Mouse (Mus musculus): ENCODE measurements around the gene Sdf4. TPM values are rescaled to one million over a fixed set of nuclear protein-coding genes. Genes with fewer than 3 reads are reported as not detected.

Sdf4 gene
- 76.6 and 90.7 TPM in 2 replicates for polyA plus RNA-seq (2012; rRNA removed)

DNA sequence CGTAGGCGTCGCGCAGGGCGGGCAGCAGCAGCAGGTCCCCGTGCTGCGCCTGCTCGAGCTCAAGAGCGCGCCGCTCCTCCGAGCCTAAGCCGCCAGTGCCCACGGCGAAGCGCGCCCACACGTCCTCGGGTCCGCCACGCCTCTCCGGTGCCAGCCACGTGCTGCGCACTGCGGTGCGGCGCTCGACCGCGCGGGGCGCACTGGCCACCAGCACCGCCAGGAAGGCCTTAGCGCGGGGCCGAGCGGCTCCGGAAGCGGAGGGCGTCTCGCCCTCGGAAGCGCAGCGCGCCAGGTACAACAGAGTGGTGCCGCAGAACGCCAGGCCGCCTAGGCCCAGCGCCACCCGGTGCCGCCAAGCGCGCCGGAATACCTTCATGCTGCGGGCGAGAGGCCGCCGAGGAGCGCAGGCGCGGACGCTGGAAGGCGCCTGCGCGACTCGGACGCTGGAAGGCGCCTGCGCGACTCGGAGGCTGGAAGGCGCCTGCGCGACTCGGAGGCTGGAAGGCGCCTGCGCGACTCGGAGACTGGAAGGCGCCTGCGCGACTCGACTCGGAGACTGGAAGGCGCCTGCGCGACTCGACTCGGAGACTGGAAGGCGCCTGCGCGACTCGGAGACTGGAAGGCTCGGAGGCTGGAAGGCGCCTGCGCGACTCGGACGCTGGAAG is at the start of gene Sdf4, which contains the start of gene B3galt6:
Gene Sdf4 (plus strand): TSS at position 632 of the 665 bp plus-strand sequence.
Gene B3galt6 (minus strand): TSS at position 409 of the 665 bp plus-strand sequence.

DNA sequence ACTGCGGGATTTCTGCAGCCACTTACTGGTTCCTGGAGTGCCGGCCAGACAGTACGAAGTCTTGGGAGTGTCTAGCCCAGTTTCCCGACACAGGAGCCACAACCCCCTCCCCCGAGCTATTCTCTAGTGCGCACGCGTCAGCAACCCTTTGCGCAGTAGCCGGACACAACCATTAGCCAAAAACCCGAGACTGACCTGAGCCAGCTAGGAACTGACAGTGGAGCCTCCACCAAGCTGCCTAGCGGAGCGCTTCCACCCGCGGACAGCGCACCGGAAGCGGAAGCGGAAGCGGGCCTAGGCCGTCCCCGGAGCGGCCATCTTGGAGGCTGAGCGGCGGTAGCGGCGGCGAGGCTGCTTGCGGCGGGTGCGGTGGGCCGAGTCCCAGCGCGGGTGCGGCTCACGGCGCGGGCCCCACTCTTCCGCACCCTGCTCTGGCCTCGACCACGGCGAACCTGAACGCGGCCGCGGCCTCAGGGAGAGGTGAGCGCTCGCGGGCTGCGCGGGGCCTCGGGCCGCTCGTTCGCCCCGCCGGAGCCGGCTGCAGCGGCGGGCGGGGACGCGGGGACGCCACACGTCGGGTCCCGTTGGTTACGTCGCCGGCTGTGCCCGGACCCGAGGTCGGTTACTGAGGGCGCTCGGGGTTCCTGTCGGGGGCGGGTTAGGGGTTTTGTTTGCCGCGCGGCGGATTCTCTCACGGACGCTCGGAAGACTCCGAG is 49.0 kb upstream of the Sdf4 start, which contains the start of gene Ube2j2:
Gene Ube2j2 (plus strand): TSS at position 298 of the 716 bp plus-strand sequence.

GRCm38 (mm10) chr4:155962167-155962971 is 30.3 kb upstream of the Sdf4 start, which contains the start of gene C1qtnf12:
C1qtnf12 (plus strand) TSS chr4:155962318.

DNA sequence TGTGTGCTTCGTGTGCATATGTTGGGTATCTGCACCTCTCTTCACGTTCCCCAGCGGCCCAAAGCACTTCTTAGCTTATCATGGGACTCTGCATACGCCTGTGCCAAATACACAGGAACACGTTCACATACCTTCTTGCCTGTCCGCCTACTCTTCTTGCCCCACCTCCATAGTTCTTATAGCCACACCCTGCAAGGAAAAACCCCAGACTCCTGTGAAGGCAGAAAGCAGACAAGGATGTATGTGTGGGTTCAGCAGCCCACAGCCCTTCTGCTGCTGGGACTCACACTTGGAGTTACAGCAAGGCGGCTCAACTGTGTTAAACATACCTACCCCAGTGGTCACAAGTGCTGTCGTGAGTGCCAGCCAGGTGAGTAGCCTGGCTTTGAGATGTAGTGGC is 21.0 kb downstream of the Sdf4 start, which contains the start of gene Tnfrsf4:
Gene Tnfrsf4 (plus strand): TSS at position 207 of the 400 bp plus-strand sequence.

GRCm38 (mm10) chr4:156026013-156026412 is 33.3 kb downstream of the Sdf4 start, which contains the start of gene Tnfrsf18:
Tnfrsf18 (plus strand) TSS chr4:156026164.

DNA sequence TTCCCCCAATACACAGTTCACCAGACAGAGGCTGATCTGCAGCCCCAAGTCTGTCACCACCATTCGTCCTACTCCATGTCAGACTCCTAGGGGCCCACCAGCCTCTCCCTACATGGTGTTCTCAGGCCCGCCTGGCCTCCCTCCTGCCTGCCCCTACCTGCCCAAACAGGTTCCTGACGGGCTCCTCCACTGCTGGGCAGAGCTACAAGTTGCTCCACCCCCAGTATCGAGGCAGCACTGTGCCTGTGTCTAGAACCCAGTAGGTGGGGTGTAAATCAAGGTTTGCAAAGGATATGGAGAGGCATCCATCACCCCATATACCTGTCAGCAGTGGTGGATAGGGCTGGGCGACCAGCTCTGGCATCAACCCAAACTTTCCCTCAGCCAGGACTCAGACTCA is 66.6 kb downstream of the Sdf4 start, which contains the start of gene Ttll10:
Gene Ttll10 (minus strand): TSS at position 154 of the 400 bp plus-strand sequence.

Other genes starting within 250 kb of the Sdf4 start
- gene Atad3a, start 231.8 kb upstream of the Sdf4 start, polyA plus RNA-seq (2012; rRNA removed) = 89.8 and 102 TPM in 2 replicates
- 6.9 and 7.5 TPM in 2 replicates for gene Vwa1, start 218.2 kb upstream of the Sdf4 start, polyA plus RNA-seq (2012; rRNA removed)
- gene Tmem88b, start 207.0 kb upstream of the Sdf4 start, polyA plus RNA-seq (2012; rRNA removed) = 0.50 and 0.83 TPM in 2 replicates
- gene Ankrd65, start 202.4 kb upstream of the Sdf4 start, polyA plus RNA-seq (2012; rRNA removed) = not detected in 2 replicates
- 69.9 and 120 TPM in 2 replicates for gene Mrpl20, start 190.0 kb upstream of the Sdf4 start, polyA plus RNA-seq (2012; rRNA removed)
- gene Ccnl2, start 180.4 kb upstream of the Sdf4 start, polyA plus RNA-seq (2012; rRNA removed) = 225 and 230 TPM in 2 replicates
- 126 and 135 TPM in 2 replicates for gene Aurkaip1, start 161.6 kb upstream of the Sdf4 start, polyA plus RNA-seq (2012; rRNA removed)
- gene Mxra8, start 153.2 kb upstream of the Sdf4 start, polyA plus RNA-seq (2012; rRNA removed) = 53.6 and 63.9 TPM in 2 replicates
- gene Dvl1, start 145.5 kb upstream of the Sdf4 start, polyA plus RNA-seq (2012; rRNA removed) = 61.8 and 67.7 TPM in 2 replicates
- gene Tas1r3, start 129.5 kb upstream of the Sdf4 start, polyA plus RNA-seq (2012; rRNA removed) = 0.34 and 0.48 TPM in 2 replicates
- 8.5 and 16.8 TPM in 2 replicates for gene Cptp, start 123.4 kb upstream of the Sdf4 start, polyA plus RNA-seq (2012; rRNA removed)
- gene Ints11, start 123.3 kb upstream of the Sdf4 start, polyA plus RNA-seq (2012; rRNA removed) = 60.0 and 67.2 TPM in 2 replicates
- 58.7 and 62.5 TPM in 2 replicates for gene Pusl1, start 101.1 kb upstream of the Sdf4 start, polyA plus RNA-seq (2012; rRNA removed)
- gene Acap3, start 101.0 kb upstream of the Sdf4 start, polyA plus RNA-seq (2012; rRNA removed) = 44.4 and 50.6 TPM in 2 replicates
- 112 and 120 TPM in 2 replicates for gene Ube2j2, start 49.0 kb upstream of the Sdf4 start, polyA plus RNA-seq (2012; rRNA removed)
- gene C1qtnf12, start 30.6 kb upstream of the Sdf4 start, polyA plus RNA-seq (2012; rRNA removed) = 14.8 and 17.7 TPM in 2 replicates
- gene B3galt6, start 223 bp upstream of the Sdf4 start, polyA plus RNA-seq (2012; rRNA removed) = 8.5 and 10.3 TPM in 2 replicates
- gene Tnfrsf4, start 21.0 kb downstream of the Sdf4 start, polyA plus RNA-seq (2012; rRNA removed) = 4.2 and 4.4 TPM in 2 replicates
- 0.06 and 0.16 TPM in 2 replicates for gene Tnfrsf18, start 33.3 kb downstream of the Sdf4 start, polyA plus RNA-seq (2012; rRNA removed)
- gene Ttll10, start 66.5 kb downstream of the Sdf4 start, polyA plus RNA-seq (2012; rRNA removed) = 0.24 and 0.45 TPM in 2 replicates
- gene 9430015G10Rik, start 117.1 kb downstream of the Sdf4 start, polyA plus RNA-seq (2012; rRNA removed) = 58.0 and 88.7 TPM in 2 replicates
- 2.9 and 4.2 TPM in 2 replicates for gene Rnf223, start 137.6 kb downstream of the Sdf4 start, polyA plus RNA-seq (2012; rRNA removed)
- gene Agrn, start 204.6 kb downstream of the Sdf4 start, polyA plus RNA-seq (2012; rRNA removed) = 227 and 301 TPM in 2 replicates
- 1.0 and 1.2 TPM in 2 replicates for gene Isg15, start 207.9 kb downstream of the Sdf4 start, polyA plus RNA-seq (2012; rRNA removed)
- 5.1 and 8.3 TPM in 2 replicates for gene AW011738, start 210.4 kb downstream of the Sdf4 start, polyA plus RNA-seq (2012; rRNA removed)
- 0.80 and 0.85 TPM in 2 replicates for gene Perm1, start 223.0 kb downstream of the Sdf4 start, polyA plus RNA-seq (2012; rRNA removed)
- 53.9 and 68.3 TPM in 2 replicates for gene Plekhn1, start 242.0 kb downstream of the Sdf4 start, polyA plus RNA-seq (2012; rRNA removed)
- gene Noc2l, start 243.1 kb downstream of the Sdf4 start, polyA plus RNA-seq (2012; rRNA removed) = 115 and 144 TPM in 2 replicates